Mouse (Mus musculus) CH12.LX (cell line): ENCODE measurements around the gene Arsa. TPM values are rescaled to one million over a fixed set of nuclear protein-coding genes. Genes with fewer than 3 reads are reported as not detected.

Source experiments
- DNase-seq: peaks from one replicate; pipeline ENCODE4 v3.0.0-alpha.2; 2013; ENCODE audit errors: extremely low read depth
- H3K27ac ChIP-seq: 2 replicates; pipeline ENCODE4 v1.5.1; 2012; ENCODE audit warnings: low read depth, mild to moderate bottlenecking, control low read depth, moderate library complexity; ENCODE audit not compliant: insufficient read depth
- H3K27me3 ChIP-seq: replicated peaks from 2 replicates; pipeline ENCODE3; 2012; ENCODE audit warnings: inconsistent platforms
- H3K36me3 ChIP-seq, 2 experiments: replicated peaks in 1 of 2; 2 replicates each; pipeline versions ENCODE3 to v1.6.1; 2012; ENCODE audit warnings: inconsistent platforms in 1 of 2, low read length in 1 of 2, mild to moderate bottlenecking in 1 of 2, mixed read lengths in 1 of 2, moderate library complexity in 1 of 2; ENCODE audit not compliant: control insufficient read depth in 1 of 2, insufficient read depth in 1 of 2
- H3K4me1 ChIP-seq, 2 experiments: 2 replicates each; pipeline ENCODE4 v1.6.1; 2012; ENCODE audit warnings: inconsistent platforms in 1 of 2, moderate library complexity in 1 of 2; ENCODE audit not compliant: insufficient read depth in 2 of 2, control insufficient read depth in 1 of 2
- H3K4me2 ChIP-seq: 2 replicates; pipeline ENCODE4 v1.6.1; 2012; ENCODE audit warnings: low read depth, mild to moderate bottlenecking, control low read depth; ENCODE audit not compliant: poor library complexity, insufficient read depth, severe bottlenecking
- H3K4me3 ChIP-seq, 3 experiments: fragments of 150-350 bp in 1 of 3; sonication (generic) in 1 of 3; replicated peaks in 1 of 3; 2 replicates each; pipeline versions ENCODE3 to v1.5.1; 2011 to 2012; ENCODE audit warnings: low read depth in 2 of 3, low read length in 2 of 3, mild to moderate bottlenecking in 2 of 3, moderate library complexity in 2 of 3, control low read depth in 1 of 3, improper control_type of control experiment in 1 of 3, inconsistent platforms in 1 of 3, mixed read lengths in 1 of 3; ENCODE audit not compliant: poor library complexity in 1 of 3
- H3K79me2 ChIP-seq: replicated peaks from 2 replicates; pipeline ENCODE4 v1.6.1; 2012; ENCODE audit warnings: mild to moderate bottlenecking, moderate library complexity; ENCODE audit not compliant: control insufficient read depth, poor library complexity, insufficient read depth, severe bottlenecking; ENCODE audit errors: extremely low read depth
- H3K9ac ChIP-seq: 2 replicates; pipeline ENCODE4 v1.6.1; 2012; ENCODE audit warnings: low read depth, mild to moderate bottlenecking, control low read depth, moderate library complexity; ENCODE audit not compliant: insufficient read depth
- H3K9me3 ChIP-seq: replicated peaks from 2 replicates; pipeline ENCODE3; 2012; ENCODE audit warnings: low read length, inconsistent platforms, mixed read lengths
- BHLHE40 ChIP-seq: IDR thresholded peaks from 2 replicates; pipeline ENCODE4 v1.6.1; 2011; ENCODE audit warnings: mild to moderate bottlenecking, low read depth, low read length, improper control_type of control experiment
- CHD1 ChIP-seq: IDR thresholded peaks from 2 replicates; pipeline ENCODE4 v1.6.1; 2012; ENCODE audit warnings: low read depth, low read length, improper control_type of control experiment, inconsistent platforms
- CHD2 ChIP-seq: IDR thresholded peaks from 2 replicates; pipeline ENCODE4 v1.6.1; 2011; ENCODE audit warnings: low read length, improper control_type of control experiment
- ELF1 ChIP-seq: IDR thresholded peaks from 2 replicates; pipeline ENCODE4 v1.6.1; 2014; ENCODE audit warnings: low read depth, mild to moderate bottlenecking, inconsistent platforms, low read length, improper control_type of control experiment
- ETS1 ChIP-seq: conservative IDR thresholded peaks from 2 replicates; pipeline ENCODE4 v1.6.1; 2012; ENCODE audit warnings: low read depth, mild to moderate bottlenecking, inconsistent platforms, low read length, improper control_type of control experiment, moderate library complexity
- HCFC1 ChIP-seq: IDR thresholded peaks from 2 replicates; pipeline ENCODE4 v1.6.1; 2012; ENCODE audit warnings: low read depth, mild to moderate bottlenecking, inconsistent platforms, low read length, improper control_type of control experiment
- JUND ChIP-seq: conservative IDR thresholded peaks from 2 replicates; pipeline ENCODE4 v1.6.1; 2011; ENCODE audit warnings: low read depth, low read length, improper control_type of control experiment
- KAT2A ChIP-seq: IDR thresholded peaks from 2 replicates; pipeline ENCODE4 v1.6.1; 2012; ENCODE audit warnings: low read length, improper control_type of control experiment, inconsistent platforms; ENCODE audit not compliant: insufficient replicate concordance
- MAX ChIP-seq: IDR thresholded peaks from 2 replicates; pipeline ENCODE4 v1.6.1; 2011; ENCODE audit warnings: low read length, improper control_type of control experiment
- MAZ ChIP-seq: IDR thresholded peaks from 2 replicates; pipeline ENCODE4 v1.6.1; 2012; ENCODE audit warnings: low read depth, mild to moderate bottlenecking, inconsistent platforms, low read length, improper control_type of control experiment, moderate library complexity
- MEF2A ChIP-seq: IDR thresholded peaks from 2 replicates; pipeline ENCODE4 v1.6.1; 2014; ENCODE audit warnings: low read depth, mild to moderate bottlenecking, inconsistent platforms, low read length, improper control_type of control experiment, borderline replicate concordance
- MXI1 ChIP-seq: IDR thresholded peaks from 2 replicates; pipeline ENCODE4 v1.6.1; 2011; ENCODE audit warnings: mild to moderate bottlenecking, low read depth, low read length, improper control_type of control experiment
- NRF1 ChIP-seq: IDR thresholded peaks from 2 replicates; pipeline ENCODE4 v1.6.1; 2014; ENCODE audit warnings: low read depth, mild to moderate bottlenecking, inconsistent platforms, low read length, improper control_type of control experiment, moderate library complexity
- POLR2A ChIP-seq: IDR thresholded peaks from 2 replicates; pipeline ENCODE4 v1.6.1; 2011; ENCODE audit warnings: low read depth, mild to moderate bottlenecking, improper control_type of control experiment, low read length
- POLR2AphosphoS2 ChIP-seq: IDR thresholded peaks from 2 replicates; pipeline ENCODE4 v1.6.1; 2011; ENCODE audit warnings: low read depth, low read length, improper control_type of control experiment
- RAD21 ChIP-seq: IDR thresholded peaks from 2 replicates; pipeline ENCODE4 v1.6.1; 2011; ENCODE audit warnings: low read depth, mild to moderate bottlenecking, low read length, improper control_type of control experiment, moderate library complexity
- SIN3A ChIP-seq: IDR thresholded peaks from 2 replicates; pipeline ENCODE4 v1.6.1; 2012; ENCODE audit warnings: low read length, improper control_type of control experiment, inconsistent platforms
- UBTF ChIP-seq: IDR thresholded peaks from 2 replicates; pipeline ENCODE4 v1.6.1; 2012; ENCODE audit warnings: low read depth, mild to moderate bottlenecking, inconsistent platforms, low read length, improper control_type of control experiment, moderate library complexity
- USF2 ChIP-seq: conservative IDR thresholded peaks from 2 replicates; pipeline ENCODE4 v1.6.1; 2011; ENCODE audit warnings: low read depth, low read length, improper control_type of control experiment
- ZKSCAN1 ChIP-seq: IDR thresholded peaks from 2 replicates; pipeline ENCODE4 v1.6.1; 2012; ENCODE audit warnings: low read depth, inconsistent platforms, low read length, improper control_type of control experiment, borderline replicate concordance
- ZMIZ1 ChIP-seq: IDR thresholded peaks from 2 replicates; pipeline ENCODE4 v1.6.1; 2012; ENCODE audit warnings: low read depth, mild to moderate bottlenecking, inconsistent platforms, low read length, improper control_type of control experiment
- dilution Hi-C: fragments of 300-500 bp; cut with MboI; formaldehyde crosslinking; loops from 2 replicates; pipeline ENCODE4 v1.14.3; 2020; ENCODE audit warnings: low sequenced_read_pairs; ENCODE audit not compliant: extremely low pct_unique_long_range_greater_than_20kb, extremely low pct_ligation_motif_present
- in situ Hi-C: fragments of 300-500 bp; cut with MboI; formaldehyde crosslinking; loops from 3 replicates; pipeline ENCODE4 v1.14.3; 2019; ENCODE audit warnings: low sequenced_read_pairs, low pct_ligation_motif_present, low pct_unique_long_range_greater_than_20kb, mixed read lengths
- polyA plus RNA-seq: library from polyadenylated mRNA; unstranded; fragments of >175 nt; gene quantifications from 2 replicates; pipeline ENCODE4 v1.2.1, GENCODE M21; 2012; ENCODE audit warnings: low read depth; ENCODE audit not compliant: insufficient read length
- total RNA-seq, 2 experiments: library from RNA; depleted of rRNA; stranded (reverse); fragments of 300-350 nt in 1 of 2; fragments of >200 nt in 1 of 2; gene quantifications; 2 replicates each; pipeline ENCODE4 v1.2.3; 2012 to 2014

The Arsa gene
- total and polyA plus RNA-seq, 3 experiments, result 9.3 to 10.3 (median 9.9) TPM

- Histone ChIP-seq H3K9me3 (no peaks in the 10 kb centered on the region), H3K27me3 (peaks cover 7% of the 10 kb centered on the region), H3K36me3 (no peaks in the 10 kb centered on the region), H3K27ac (no peak overlapping the region), H3K4me2 (no peak overlapping the region), H3K9ac (no peak overlapping the region), H3K4me1 (no peaks in the 10 kb centered on the region)
- dilution Hi-C loops, result no loop called here
- no peak for DNase-seq
- TF ChIP-seq SIN3A (no peak), MXI1 (no peak), BHLHE40 (no peak), UBTF (no peak), RAD21 (no peak), POLR2A (no peak), USF2 (no peak), MAZ (no peak), ZKSCAN1 (no peak), JUND (no peak), CHD2 (no peak)
- TF ChIP-seq, all 38 proteins: peak for 0
- in situ Hi-C loops, result no loop called here
- no peaks in the 10 kb centered on the region for H3K79me2 ChIP-seq
- H3K4me3 ChIP-seq, result no peak overlapping the region
Observed at GRCm38 (mm10) chr15:89488611-89489117, 11.4 kb upstream of the Arsa start.

- no peak overlapping the region for H3K27ac ChIP-seq
- H3K9ac ChIP-seq, result no peak overlapping the region
- dilution Hi-C loops, result no loop called here
- DNase-seq, result no peak
- H3K79me2 ChIP-seq, result no peaks in the 10 kb centered on the region
- in situ Hi-C loops, result no loop called here
- H3K4me3 ChIP-seq, result no peak overlapping the region
- H3K4me1 ChIP-seq, result no peaks in the 10 kb centered on the region
- no peaks in the 10 kb centered on the region for H3K9me3 ChIP-seq
- H3K27me3 ChIP-seq, result peaks cover 7% of the 10 kb centered on the region
- TF ChIP-seq POLR2AphosphoS2 (no peak), CHD1 (no peak), USF2 (no peak), ZMIZ1 (no peak), ELF1 (no peak), POLR2A (no peak), HCFC1 (no peak), MAX (no peak), MEF2A (no peak), NRF1 (no peak), KAT2A (no peak), ETS1 (no peak), SIN3A (no peak), MXI1 (no peak), CHD2 (no peak), ZKSCAN1 (no peak), RAD21 (no peak)
- H3K36me3 ChIP-seq, result no peaks in the 10 kb centered on the region
- H3K4me2 ChIP-seq, result no peak overlapping the region
Observed at GRCm38 (mm10) chr15:89488182-89488581, 11.0 kb upstream of the Arsa start.
